Mouse (Mus musculus): ENCODE data around the gene Pnkd.
A peak's percentile ranks its signal among the peaks of the same experiment; 100 is the strongest.
"Not testable (repeated sequence)": the region's sequence is repeated elsewhere in the genome, so short reads cannot be mapped to it uniquely, and the experiment has no call there.

The Pnkd gene

DNA sequence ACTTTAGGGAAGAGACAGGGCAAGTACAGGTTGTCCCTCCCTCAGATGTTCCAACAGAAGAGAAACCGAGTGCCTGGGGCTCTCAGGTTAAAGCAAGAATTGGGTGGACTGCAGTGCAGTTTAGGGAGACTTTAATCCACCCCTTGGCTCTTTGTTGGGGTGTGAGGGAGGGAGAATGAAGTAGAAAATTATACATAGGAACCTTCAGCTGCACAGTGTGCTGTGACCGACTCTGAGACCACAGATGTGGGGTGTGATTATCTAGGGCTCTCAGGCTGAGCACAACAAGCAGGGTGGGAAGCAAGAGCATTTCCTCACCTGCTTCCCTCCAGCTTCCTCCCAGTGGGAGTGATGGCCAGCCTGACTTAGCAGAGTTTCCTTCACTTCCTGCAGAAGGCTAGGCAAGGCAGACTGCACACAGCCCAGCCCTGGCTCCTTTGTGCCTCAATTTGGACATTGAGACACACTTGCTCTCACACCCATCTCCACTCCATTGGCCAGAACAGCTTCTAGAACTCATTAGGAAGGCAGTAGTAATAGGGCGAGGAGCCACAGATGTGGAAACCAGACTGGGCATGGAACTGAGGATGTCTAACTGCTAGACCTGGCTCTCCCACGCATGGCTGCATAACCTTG is 46.4 kb downstream of the Pnkd start:
- no peak for DNase-seq (ENCODE audit: low spot score in 2 of 2)

DNA sequence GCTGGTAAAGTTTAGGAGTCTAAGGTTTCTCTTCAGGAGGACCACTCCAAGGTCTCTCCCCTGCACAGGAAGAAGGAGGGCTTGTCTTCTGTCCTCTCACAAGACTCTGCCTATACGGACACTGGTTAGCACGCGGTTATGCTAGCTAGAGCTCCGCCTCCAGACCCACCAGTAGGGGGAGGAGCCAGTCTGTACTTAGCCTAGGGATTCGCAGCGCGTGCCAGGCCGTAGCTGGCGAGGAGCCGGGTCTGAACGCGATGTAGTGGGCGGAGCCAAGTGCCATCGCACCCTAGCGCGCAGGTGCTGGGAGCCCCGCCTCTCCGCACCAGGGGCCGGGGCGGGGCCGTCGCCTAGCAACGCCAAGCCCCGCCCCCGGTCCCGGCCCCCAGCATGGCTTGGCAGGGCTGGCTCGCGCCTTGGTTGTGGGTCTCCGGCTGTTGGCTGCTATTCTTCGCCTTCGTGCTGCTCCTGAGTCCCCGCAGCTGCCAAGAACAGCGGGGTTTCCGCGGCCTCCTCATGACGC is 47.6 kb downstream of the Pnkd start:
- DNase-seq (ENCODE audit: low spot score in 2 of 2), result peak; percentile 92 to 94

DNA sequence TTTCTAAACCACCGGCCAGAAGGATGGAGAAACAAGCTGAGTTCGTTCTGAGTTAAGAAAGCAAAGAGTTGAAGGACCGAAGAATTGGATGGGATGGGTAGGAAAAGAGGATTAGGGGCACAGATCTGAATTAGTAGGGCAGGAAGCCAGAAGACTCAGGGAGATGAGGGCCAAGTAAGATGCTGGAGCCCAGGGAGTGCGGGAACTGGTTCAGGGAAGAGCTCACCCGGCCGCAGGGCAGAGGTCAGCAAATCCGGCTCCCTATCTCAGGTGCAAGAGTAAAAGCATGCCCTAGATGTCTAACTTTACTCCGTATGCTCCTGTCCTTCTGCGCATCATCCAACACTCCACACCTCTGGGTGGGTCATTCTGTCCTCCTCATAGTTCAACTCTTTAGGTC is 48.2 kb downstream of the Pnkd start:
- DNase-seq (ENCODE audit: low spot score in 2 of 2), result no peak

DNA sequence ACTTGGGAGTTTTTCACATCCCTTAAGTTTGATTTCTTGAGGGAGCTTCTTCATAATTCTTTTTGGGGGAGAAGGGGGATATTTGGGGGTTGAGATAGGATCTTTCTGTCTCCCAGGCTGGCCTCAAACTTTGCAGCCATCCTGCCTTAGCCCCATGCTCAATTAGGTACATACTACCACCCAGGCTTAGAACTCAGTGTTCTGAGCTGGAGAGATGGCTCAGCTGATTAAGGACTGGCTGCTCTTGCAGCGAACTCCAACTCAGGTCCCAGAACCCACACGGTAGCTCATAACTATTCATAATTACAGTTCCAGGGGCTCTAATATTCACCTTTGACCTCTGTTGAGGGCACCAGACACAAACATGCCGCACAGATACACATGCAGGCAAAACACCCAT is 49.9 kb downstream of the Pnkd start:
- no peak for DNase-seq (ENCODE audit: low spot score in 2 of 2)

DNA sequence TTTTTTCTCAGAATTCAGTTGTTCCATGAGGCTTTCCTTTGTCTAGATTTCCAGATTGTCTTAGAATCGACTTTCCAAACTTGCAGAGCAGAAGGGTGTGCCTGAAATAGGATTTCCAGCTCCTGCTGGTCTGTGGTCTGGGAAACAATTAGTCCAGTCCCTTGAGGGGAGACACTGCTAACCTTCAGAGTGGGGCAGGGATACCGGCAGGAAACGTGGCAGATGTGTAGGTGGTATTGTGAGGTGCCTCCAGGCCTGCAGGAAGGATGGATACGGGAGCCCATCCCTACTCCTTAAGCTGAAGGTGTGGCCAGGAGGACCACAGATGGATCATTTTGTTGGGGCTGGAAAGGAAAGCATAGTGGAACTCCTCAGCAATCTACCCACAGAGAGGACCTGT is 50.3 kb downstream of the Pnkd start:
- DNase-seq (ENCODE audit: low spot score in 2 of 2), result no peak

DNA sequence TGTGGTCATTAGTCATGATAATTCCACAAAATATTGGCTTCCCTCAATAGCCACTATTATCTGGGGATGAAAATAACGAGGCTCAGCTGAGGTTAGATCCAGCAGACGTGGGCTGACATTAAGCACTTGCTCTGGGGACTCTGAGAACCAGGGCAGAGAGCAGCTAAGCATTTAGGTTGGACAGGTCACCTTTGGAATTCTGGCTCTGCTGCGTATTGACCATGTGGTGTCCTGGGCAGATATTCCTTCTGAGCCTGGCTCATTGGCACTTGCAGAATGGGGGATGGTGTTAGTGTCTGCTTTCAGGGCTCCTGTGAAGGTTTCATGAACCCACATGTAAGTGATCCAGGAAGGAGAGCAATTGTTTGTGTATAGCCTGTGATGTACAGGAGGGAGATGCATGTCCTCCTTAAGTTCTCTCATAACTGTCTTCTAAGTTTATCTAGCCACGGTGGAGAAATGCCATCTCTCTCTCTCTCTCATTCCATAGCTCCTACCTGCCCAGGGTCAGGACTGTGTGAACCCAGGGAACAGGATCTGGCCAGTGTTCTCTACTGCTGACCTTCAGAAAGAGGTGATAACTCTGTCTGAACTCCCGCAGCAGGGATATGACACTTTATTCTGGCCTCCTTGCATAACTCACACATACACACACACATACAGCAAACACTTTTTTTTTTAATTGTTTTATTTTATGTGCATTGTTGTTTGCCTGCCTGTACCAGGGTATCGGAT is 50.9 kb downstream of the Pnkd start:
- DNase-seq (ENCODE audit: low spot score in 2 of 2), result no peak

DNA sequence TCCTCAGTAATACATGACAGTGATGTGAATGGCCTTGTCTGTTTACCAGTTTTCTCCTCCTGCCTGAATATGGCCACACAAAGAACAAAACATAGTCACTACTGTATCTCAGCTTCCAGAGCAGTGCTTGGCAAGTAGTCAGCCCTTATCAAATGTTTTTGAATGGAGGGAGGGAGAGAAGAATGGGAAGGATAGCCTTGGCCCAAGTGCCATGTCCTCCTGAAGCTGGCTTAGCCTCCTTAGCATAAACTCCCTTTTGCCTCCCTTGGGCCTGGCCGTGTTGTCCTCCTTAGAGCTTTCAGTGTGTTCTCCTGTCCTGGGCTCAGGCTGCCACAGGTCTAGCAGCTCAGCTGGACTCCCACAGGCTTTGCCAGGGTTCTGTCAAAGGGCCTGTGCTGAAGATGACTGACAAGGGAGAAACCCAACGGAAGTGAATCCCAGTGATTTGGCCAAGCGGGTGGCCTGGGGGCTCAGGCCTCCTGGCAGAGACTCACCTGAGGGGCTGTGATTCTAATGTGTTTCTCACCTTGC is 52.6 kb downstream of the Pnkd start:
- DNase-seq (ENCODE audit: low spot score in 2 of 2), result no peak

DNA sequence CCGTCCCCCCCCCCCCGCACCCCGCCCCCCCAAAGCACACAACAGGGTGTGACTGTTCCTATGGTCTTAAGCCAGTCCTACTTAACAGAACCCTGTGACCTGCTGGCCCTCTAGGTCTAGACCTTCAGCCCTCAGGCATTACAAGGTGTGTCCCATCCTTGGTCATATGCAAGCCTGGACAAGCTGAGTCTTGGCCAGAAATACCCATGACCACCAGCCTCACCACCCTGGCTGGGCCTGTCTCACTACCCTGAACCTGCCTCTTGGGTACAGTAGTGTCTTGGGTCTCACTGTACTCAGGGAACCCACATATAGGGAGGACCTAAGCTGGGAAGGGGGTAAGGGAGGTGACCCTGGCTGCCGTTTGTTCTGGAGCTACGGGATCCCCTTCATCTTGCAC is 53.3 kb downstream of the Pnkd start:
- no peak for DNase-seq (ENCODE audit: low spot score in 2 of 2)

DNA sequence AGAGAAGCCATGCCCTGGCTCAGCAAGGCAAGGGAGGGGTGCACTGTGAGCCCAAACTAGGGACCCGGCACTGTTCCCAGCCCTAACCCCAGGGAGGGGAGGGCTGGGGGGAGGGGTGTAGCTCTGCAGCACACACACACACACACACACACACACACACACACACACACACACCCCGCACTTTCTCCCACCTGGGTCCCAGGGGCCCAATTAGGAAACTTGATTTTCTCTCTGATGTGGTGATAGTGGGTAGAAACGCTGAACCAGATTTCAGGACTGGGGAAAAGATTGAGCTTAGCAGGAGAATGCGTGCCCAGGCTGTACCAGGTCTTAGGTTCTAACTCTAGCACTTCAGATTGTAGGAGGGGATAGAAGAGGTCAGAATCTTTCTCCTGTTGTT is 53.9 kb downstream of the Pnkd start:
- no peak for DNase-seq (ENCODE audit: low spot score in 2 of 2)

DNA sequence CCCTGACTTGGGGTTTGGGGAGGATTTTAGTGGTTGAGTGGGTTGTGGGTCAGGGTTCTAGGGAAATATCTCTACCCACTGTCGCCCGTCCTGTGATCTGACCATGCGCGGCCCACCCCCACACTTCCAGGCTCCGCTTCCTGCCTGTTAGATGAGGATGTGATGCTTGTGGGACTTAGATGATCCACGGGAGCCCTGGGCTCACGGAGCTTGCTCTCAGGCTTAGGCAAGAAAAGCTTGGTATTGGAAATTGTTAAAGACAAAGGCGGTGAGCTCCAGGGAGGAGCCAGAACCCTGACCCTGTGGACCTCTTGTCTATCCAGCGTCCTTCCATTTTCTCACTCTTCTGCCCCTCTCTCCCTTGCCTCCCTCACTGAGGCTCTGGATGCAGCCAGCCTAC is 55.2 kb downstream of the Pnkd start:
- no peak for DNase-seq (ENCODE audit: low spot score in 2 of 2)

DNA sequence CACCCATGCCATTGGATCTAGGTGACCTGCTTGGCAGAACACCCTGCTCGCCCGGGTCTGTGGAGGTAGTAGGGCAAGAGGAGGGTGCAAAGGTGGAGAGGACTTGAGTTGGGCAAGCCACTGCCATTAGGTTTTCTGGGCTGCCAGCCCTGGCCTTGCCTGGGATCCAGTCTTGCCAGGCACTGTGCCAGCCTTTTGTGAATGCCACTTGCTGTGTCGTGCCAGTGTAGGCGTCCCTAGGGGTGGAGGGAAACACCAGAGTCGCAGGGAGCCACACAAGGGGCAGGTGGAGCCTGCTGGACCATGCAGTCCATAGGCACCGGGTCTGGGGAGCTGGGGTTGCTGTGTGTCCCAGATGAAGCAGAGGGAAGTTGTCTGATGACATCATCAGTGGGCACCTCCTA is 55.6 kb downstream of the Pnkd start:
- DNase-seq (ENCODE audit: low spot score in 2 of 2), result peak in 1 of 2 experiments; percentile 59

DNA sequence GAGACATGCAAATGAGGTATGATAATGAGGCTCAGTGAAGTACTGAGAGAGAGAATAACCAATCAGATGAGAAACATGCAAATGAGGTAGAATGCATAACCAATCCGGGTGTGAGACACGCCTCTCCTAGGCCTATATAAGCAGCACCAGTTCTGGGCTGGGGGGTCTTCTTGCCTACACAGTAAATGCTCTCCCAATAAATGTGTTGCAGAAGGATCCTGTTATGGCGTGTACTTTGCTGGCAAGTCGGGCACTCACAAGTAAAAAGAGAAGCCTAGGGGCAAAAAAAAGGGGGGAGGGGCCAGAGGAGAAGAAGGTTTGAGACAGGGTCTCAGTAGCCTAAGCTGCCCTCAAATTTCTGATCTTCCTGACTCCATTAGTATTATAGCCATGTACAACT is 56.3 kb downstream of the Pnkd start:
- not testable (repeated sequence) for DNase-seq (ENCODE audit: low spot score in 2 of 2)

DNA sequence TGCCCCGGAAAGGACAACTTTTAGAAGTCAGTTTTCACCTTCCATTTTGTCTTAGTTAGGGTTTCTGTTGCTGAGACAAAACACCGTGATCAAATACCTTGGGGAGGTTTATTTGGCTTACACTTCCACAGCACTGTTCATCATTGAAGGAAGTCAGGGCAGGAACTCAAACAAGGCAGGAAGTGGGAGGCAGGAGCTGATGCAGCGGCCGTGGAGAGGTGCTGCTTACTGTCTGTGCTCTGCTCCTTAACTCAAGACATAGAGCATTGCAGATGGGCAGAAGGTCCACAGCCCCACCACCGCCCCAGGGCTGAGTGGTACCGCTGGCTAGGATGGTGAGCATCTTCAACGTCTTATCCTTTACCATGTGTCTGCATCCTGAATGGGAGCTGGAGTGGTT is 57.2 kb downstream of the Pnkd start:
- no peak for DNase-seq (ENCODE audit: low spot score in 2 of 2)

DNA sequence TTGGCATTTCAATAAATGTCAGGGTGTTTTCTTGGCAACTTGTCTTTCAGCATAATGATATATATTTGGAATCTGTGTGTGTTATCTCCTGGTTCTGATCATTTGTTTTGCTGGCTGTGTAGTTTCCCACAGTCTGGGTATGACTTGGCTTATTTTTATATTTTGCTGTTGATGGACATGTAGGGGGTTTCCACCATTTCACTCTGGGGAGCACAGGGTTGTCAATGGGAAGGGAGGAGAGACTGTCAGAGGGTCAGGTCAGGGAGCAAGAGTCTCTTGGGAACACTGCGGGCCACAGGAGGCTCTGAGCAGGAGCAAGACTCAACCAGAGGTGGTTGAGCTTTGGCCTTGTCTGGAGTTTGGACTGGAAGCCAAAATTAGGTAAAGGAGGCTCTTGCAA is 57.6 kb downstream of the Pnkd start:
- no peak for DNase-seq (ENCODE audit: low spot score in 2 of 2)

DNA sequence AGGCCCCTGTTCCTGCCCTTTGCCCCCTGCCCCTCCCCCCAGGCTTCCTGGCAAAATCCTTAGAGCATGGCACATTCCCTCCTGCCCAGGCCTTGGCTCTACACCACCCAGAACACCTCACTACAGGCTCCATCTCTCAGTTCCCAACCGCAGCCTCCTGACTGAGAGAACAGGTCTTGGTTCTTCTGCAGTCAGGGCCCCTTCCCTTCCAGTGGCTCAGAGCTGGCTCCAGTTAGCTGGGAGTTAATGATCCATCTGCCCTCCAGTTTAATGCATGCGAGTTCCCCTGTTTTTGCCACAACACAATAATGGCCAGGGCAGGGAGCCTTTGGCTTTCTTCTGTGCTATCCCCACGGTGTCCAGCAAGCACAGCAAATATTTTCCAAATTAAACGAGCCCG is 58.4 kb downstream of the Pnkd start:
- no peak for DNase-seq (ENCODE audit: low spot score in 2 of 2)

DNA sequence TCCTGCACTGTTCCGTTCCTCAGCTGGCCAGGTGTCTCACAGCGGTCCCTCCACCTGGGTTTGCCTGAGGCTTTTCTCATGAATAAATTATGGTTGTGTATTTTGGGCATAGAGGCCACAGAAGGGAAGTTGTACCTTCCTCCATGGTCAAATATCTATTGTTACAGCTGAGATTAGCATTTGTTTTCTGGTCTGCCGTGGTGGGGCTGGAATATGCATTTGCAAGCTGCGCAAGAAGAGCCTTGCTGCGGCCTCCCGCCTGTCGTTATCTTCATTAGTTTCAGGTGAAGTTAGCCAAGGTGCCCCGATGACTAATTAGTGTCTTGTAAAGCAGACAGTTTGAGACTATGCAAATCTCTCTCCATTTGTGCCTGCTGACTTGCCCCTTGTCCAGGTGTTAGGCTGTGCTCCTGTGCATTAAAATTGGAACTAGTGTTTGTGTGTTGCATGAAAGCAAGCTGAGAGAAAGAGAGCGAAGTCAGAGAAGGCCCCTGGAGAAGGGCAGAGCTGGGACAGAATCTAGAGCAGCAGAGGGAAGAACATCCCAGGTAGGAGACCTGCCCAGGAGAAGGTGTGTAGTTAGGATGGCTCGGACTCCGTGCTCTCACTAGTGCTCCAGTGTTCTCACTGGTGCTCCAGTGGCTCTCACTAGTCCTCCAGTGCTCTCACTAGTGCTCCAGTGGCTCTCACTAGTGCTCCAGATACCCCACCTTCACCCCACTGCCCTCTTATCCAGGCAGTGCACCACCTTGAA is 59.6 kb downstream of the Pnkd start:
- no peak for DNase-seq (ENCODE audit: low spot score in 2 of 2)

DNA sequence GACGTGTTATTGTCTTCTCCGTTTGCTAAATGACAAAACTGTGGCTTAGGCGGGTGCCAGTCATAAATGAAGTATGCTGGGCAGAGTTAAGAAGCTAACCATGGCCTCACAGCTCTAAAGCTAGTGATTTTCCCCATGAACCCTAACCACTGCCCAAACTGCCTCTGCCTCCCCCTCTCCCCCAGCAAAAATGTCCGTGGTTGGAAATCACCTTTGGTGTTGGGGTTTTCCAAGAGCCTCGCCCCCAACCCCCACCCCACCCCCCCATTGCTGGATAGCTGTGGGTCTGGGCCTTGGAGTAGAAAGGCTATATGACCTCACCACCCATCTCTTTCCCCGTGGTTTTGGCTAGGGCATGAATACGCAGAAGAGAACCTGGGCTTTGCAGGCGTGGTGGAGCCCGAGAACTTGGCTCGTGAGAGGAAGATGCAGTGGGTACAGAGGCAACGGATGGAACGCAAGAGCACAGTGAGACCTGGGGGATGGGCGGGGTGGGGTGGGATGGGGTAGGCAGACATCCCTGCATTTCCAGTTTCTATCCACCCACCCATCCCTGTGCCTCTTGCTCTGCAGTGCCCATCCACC is 66.5 kb downstream of the Pnkd start:
- DNase-seq (ENCODE audit: low spot score in 2 of 2), result no peak

DNA sequence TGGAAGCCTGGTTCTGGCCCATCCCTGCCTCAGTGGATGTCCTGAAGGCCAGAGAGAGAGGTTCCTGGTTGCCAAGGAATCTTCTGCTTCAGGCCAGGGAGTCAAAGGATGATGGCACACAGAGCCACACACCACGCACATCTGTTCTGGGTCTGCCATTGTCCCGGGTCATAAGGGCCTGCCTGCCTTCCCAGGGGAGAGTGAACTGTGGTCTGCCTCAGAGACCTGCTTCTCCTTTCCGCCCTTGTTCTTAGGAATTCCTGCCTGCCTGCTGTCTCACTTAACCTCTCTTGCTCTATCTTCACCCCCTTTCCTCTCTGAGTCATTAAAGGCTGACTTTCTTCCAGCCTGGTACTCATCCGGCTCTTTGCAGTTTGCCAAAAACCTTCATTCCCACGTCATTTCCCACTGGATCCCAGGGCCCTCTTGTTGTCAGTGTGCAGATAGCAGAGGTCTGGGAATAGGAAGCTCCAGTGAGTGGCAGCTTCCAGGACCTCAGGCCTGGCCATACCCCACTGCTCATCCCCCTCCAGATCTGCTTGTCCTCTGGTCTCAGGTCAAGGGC is 67.9 kb downstream of the Pnkd start:
- DNase-seq (ENCODE audit: low spot score in 2 of 2), result no peak

DNA sequence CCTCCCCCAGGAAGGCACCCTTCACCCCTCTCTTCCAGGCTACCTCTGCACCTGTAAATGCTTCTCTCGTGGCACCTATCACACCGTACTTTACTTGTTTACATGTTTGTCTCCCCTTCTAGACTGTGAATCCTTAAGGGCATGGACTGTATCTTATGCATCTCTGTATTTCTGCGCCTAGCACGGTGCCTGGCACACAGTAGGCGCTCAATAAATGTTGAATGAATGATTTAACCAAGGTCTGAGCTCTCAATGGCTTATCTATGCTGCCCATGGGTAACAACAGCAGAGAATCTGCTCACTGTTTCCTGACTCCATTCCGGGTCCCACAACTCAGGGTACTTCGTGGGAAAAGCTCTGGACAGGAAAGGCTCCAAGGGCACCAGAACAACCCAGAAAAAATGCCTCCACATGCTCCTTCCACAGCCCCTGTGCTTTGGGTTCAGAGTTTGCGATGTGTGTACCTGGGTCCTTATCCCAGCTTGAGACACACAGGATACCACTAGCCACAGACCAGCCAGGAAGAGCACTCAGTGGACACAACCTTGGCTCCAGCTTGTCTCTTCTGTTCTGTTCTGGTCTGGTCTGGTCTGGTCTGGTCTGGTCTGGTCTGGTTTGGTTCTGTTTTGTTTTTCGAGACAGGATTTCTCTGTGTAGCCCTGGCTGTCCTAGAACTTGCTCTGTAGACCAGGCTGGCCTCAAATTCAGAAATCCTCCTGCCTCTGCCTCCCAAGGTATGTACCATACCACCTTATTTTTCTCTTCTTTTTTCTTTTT is 68.9 kb downstream of the Pnkd start:
- no peak for DNase-seq (ENCODE audit: low spot score in 2 of 2)

DNA sequence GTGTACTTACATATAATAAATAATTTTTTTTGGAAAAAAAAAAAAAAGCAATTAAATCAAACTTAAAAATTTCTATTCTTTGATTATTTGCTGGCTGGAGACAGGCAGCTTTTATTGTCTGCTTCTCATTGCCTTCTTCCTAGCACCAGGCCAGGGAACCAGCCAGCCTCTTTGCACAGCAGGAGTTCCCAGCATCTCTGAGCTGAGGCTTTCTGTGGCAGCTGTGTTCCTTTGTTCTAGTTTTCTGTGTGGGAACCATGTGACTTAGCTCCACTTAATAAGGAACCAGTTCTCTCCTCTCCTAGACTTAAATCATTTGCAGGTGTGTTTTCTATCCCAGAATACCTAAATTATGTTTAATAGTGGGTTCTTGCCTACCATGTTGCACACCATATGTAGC is 72.8 kb downstream of the Pnkd start:
- no peak for DNase-seq (ENCODE audit: low spot score in 2 of 2)

DNA sequence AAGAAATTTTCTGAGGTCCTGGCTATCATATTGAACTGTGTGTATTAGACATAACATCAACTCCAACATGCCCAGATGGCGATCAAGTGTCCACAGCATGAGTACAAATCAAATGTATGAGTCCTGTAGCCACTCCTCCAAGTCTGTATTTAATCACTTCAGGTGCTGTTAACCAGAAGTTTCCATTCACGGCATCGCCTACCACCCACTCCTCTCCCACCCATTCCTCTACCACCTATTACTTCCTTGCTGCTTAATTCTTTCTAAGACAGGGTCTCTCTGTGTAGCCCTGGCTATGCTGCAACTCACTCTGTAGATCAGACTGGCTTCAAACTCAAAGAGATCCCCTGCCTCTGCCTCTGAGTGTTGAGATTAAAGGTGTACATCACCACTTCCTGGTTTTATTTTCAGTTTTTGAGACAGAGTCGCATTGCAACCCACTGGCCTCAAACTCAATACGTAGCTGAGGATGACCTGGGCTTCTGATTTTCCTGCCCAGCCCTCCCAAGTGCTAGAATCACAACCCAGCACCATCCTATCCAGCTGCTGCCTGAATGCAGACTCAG is 75.3 kb downstream of the Pnkd start:
- DNase-seq (ENCODE audit: low spot score in 2 of 2), result no peak

All from frontal cortex, postnatal 10 days (tissue).